Mouse (Mus musculus) E14TG2a.4 (cell line): ENCODE results near the gene Gm42742.

ENCODE experiments used
- CTCF ChIP-seq: conservative IDR thresholded peaks from 2 replicates; pipeline ENCODE4 v1.5.1; 2014; ENCODE audit warnings: low read length
- NANOG ChIP-seq: IDR thresholded peaks from 2 replicates; pipeline ENCODE4 v1.6.1; 2014; ENCODE audit warnings: borderline replicate concordance, low read length, mixed read lengths

DNA sequence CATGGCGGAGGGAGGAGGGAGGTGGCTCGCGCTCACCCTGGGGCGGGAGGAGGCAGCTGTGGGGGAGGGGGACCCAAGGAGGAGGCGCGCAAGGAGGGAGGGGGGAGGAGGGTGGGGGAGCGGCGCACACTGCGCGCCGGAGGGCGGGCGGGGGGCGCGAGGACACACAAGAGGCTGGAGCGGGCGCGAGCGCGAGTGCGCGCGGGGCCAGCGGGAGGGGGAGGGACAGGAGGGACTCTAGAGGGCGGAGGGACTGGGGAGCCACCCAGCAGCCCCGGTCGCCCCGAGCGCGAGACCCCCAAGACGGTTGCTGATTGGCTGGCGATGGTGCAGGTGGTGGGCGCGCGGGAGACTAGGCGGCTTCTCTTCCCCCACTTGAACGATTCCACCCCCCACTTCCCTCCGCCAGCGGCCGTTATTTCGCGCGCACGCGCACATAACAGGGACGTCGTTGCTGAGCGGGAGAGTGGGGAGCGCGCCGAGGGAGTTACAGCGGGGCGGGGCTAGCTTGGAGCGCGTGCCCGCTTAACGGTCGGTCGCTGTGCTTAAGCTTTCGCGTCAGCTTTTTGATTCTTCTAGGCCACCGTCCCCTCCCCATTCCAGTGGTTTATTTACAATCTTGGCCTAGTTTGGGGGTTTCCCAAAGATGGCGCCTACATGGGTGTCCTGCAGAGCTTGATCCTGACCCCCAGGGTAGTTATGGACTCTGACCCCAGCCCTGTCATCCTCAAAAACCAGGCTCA, 6.3 kb upstream of the Gm42742 start, which contains the start of gene Maz:
- TF ChIP-seq CTCF, result no peak
- TF ChIP-seq NANOG, result no peak
